ENCODE assay signal across 9 mouse cellular contexts in genomic region chr11:88330799-88331198, GRCm38 (mm10). TPM values are rescaled to one million over a fixed set of nuclear protein-coding genes. Genes with fewer than 3 reads are reported as not detected.
A peak's percentile ranks its signal among the peaks of the same experiment; 100 is the strongest.
DNase-seq lines count a peak whose midpoint lies in the region; ATAC-seq lines count a peak whose summit lies in the region.
"Had no signal": no experiment of that assay in that cellular context is flagged by ENCODE, and none has a peak within 500 bp of the region (broad histone marks: within the 10 kb centered on the region; RNA-seq: fewer than 3 reads in every experiment).

No protein-coding gene starts in this region.

- H3K4me1 ChIP-seq in neural tube, embryonic 13.5 days (replicated peaks): peaks cover 66% of the 10 kb centered on the region

- H3K4me2 ChIP-seq in neural tube, embryonic 13.5 days: no peak overlapping the region

- peak overlapping the region; percentile 78 for H3K27ac ChIP-seq in neural tube, embryonic 13.5 days (replicated peaks)
- H3K27ac ChIP-seq: kidney, postnatal 0 days had no signal

- H3K4me3 ChIP-seq in neural tube, embryonic 13.5 days: no peak overlapping the region

- 32% methylated on average over 11 of the region's 11 CpGs for WGBS in neural tube, embryonic 13.5 days

- no peaks in the 10 kb centered on the region for H3K36me3 ChIP-seq in neural tube, embryonic 13.5 days

- peak; percentile 50 to 83 for DNase-seq in cerebellum, postnatal 4 days (ENCODE audit: low spot score in 2 of 2)
- no peak for DNase-seq in cerebellum, adult 8-10 months
- DNase-seq in MN1 (ENCODE audit: low spot score): peak; percentile 85
- peak; percentile 61 for DNase-seq in gastrocnemius, postnatal 10 days
- peak; percentile 49 to 66 for DNase-seq in layer of hippocampus, postnatal 10 days (ENCODE audit: low spot score in 2 of 2)
- no peak for DNase-seq in liver
- no peak for DNase-seq in cerebellum, postnatal 36 days

- peak; percentile 41; the same call in 1 of the 2 replicates for ATAC-seq in neural tube, embryonic 13.5 days (ENCODE audit: low read depth)

- H3K9ac ChIP-seq in neural tube, embryonic 13.5 days: no peak overlapping the region

- H3K27me3 ChIP-seq in neural tube, embryonic 13.5 days: no peaks in the 10 kb centered on the region

- no peaks in the 10 kb centered on the region for H3K9me3 ChIP-seq in neural tube, embryonic 13.5 days

RNA-seq across cellular contexts. Expression of gene Ccdc182, which starts 36.9 kb away (rescaled TPM):
- total RNA-seq in gastrocnemius, postnatal 10 days (2021): not detected
- not detected for total RNA-seq in layer of hippocampus, postnatal 10 days (2021)
- 3.1 and 4.1 TPM in 2 replicates for polyA plus RNA-seq in neural tube, embryonic 13.5 days (2015; fragmentation: Nextera tagmentation; extraction: Ambion mirVana)

Comparison
In these comparisons a context has a peak if more than half of its experiments do, and no peak if none do; other contexts are left out.
1. DNase-seq: peak in cerebellum, postnatal 4 days (2 of 2), MN1 (single experiment), gastrocnemius, postnatal 10 days (single experiment) and layer of hippocampus, postnatal 10 days (2 of 2); none in cerebellum, adult 8-10 months (single experiment), liver (single experiment) and cerebellum, postnatal 36 days (0 of 2).